Comparison of ENCODE assay signal across 10 mouse cellular contexts in genomic region chr17:26439001-26439400, GRCm38 (mm10). TPM values are rescaled to one million over a fixed set of nuclear protein-coding genes. Genes with fewer than 3 reads are reported as not detected.
A peak's percentile ranks its signal among the peaks of the same experiment; 100 is the strongest.
DNase-seq lines count a peak whose midpoint lies in the region; ATAC-seq and TF ChIP-seq lines count a peak whose summit lies in the region.
"Had no signal": no experiment of that assay in that cellular context is flagged by ENCODE, and none has a peak within 500 bp of the region (broad histone marks: within the 10 kb centered on the region; RNA-seq: fewer than 3 reads in every experiment).

No protein-coding gene starts in this region.

- DNase-seq in kidney, postnatal 4 days = peak; percentile 37 to 53
- DNase-seq in kidney, postnatal 36 days = no peak
- DNase-seq in forebrain, embryonic 11.5 days (ENCODE audit: low spot score) = peak; percentile 55
- no peak for DNase-seq in thymus, postnatal 14 days
- no peak for DNase-seq in gastrocnemius, adult 18-20 months (ENCODE audit: low spot score)
- DNase-seq: cerebellum, postnatal 36 days; layer of hippocampus, adult 9-11 months had no signal

- no peaks in the 10 kb centered on the region for H3K36me3 ChIP-seq in forebrain, embryonic 11.5 days (ENCODE audit: control insufficient read depth, insufficient read depth, low read length)
- H3K36me3 ChIP-seq in intestine, postnatal 0 days (ENCODE audit: control insufficient read depth, insufficient read depth) = peaks cover 62% of the 10 kb centered on the region
- peaks cover 4% of the 10 kb centered on the region; the same call in 1 of the 2 replicates for H3K36me3 ChIP-seq in neural tube, embryonic 12.5 days

- H3K4me1 ChIP-seq in forebrain, embryonic 11.5 days (replicated peaks; ENCODE audit: control insufficient read depth, insufficient read depth, low read length) = no peaks in the 10 kb centered on the region
- no peaks in the 10 kb centered on the region for H3K4me1 ChIP-seq in intestine, postnatal 0 days (replicated peaks; ENCODE audit: control insufficient read depth, insufficient read depth, low read length)
- H3K4me1 ChIP-seq in neural tube, embryonic 12.5 days = peaks cover 6% of the 10 kb centered on the region

- H3K4me2 ChIP-seq in forebrain, embryonic 11.5 days (ENCODE audit: low read depth, low read length, severe bottlenecking) = peak overlapping the region; percentile 50
- H3K4me2 ChIP-seq in intestine, postnatal 0 days (replicated peaks; ENCODE audit: low read depth) = peak overlapping the region; percentile 54
- peak overlapping the region; percentile 67 for H3K4me2 ChIP-seq in neural tube, embryonic 12.5 days (replicated peaks)

- peak overlapping the region; percentile 26 for H3K4me3 ChIP-seq in forebrain, embryonic 11.5 days (ENCODE audit: low read depth, low read length)
- H3K4me3 ChIP-seq in intestine, postnatal 0 days (ENCODE audit: low read depth, low read length) = peak overlapping the region; percentile 33
- H3K4me3 ChIP-seq in neural tube, embryonic 12.5 days = peak overlapping the region; percentile 36

- TF ChIP-seq CTCF in intestine, postnatal 0 days (IDR thresholded peaks at IDR 0.05; ENCODE audit: low read depth) = no peak

- H3K27ac ChIP-seq in forebrain, embryonic 11.5 days (ENCODE audit: low read depth, low read length) = no peak overlapping the region
- H3K27ac ChIP-seq in intestine, postnatal 0 days (ENCODE audit: low read depth, low read length) = no peak overlapping the region
- H3K27ac ChIP-seq in neural tube, embryonic 12.5 days = no peak overlapping the region

- WGBS in forebrain, embryonic 11.5 days = 7% methylated on average over 52 of the region's 52 CpGs
- WGBS in intestine, postnatal 0 days = 32% methylated on average over 51 of the region's 52 CpGs
- WGBS in neural tube, embryonic 12.5 days = 9% methylated on average over 52 of the region's 52 CpGs

- H3K9me3 ChIP-seq in forebrain, embryonic 11.5 days (ENCODE audit: control insufficient read depth, low read length) = no peaks in the 10 kb centered on the region
- H3K9me3 ChIP-seq in intestine, postnatal 0 days (ENCODE audit: control insufficient read depth) = no peaks in the 10 kb centered on the region
- no peaks in the 10 kb centered on the region for H3K9me3 ChIP-seq in neural tube, embryonic 12.5 days

- peaks cover 20% of the 10 kb centered on the region for H3K27me3 ChIP-seq in forebrain, embryonic 11.5 days (ENCODE audit: control insufficient read depth, insufficient read depth, low read length)
- peaks cover 6% of the 10 kb centered on the region for H3K27me3 ChIP-seq in intestine, postnatal 0 days (replicated peaks; ENCODE audit: control insufficient read depth, insufficient read depth, low read length)
- peaks cover 47% of the 10 kb centered on the region for H3K27me3 ChIP-seq in neural tube, embryonic 12.5 days (replicated peaks)

- no peak for ATAC-seq in forebrain, embryonic 11.5 days (replicated peaks; ENCODE audit: low FRiP score)
- no peak; the same call in 1 of the 2 replicates for ATAC-seq in intestine, postnatal 0 days
- ATAC-seq in neural tube, embryonic 12.5 days (ENCODE audit: low FRiP score, low read depth) = no peak
- ATAC-seq in megakaryocyte progenitor cell, adult 5-6 weeks (replicated peaks; ENCODE audit: poor library complexity) = no peak

- H3K9ac ChIP-seq in forebrain, embryonic 11.5 days (ENCODE audit: low read length) = peak overlapping the region; percentile 35; the same call in 1 of the 2 replicates
- no peak overlapping the region for H3K9ac ChIP-seq in intestine, postnatal 0 days (ENCODE audit: low read depth, low read length)
- H3K9ac ChIP-seq in neural tube, embryonic 12.5 days = peak overlapping the region; percentile 44; the same call in 1 of the 2 replicates

RNA-seq across cellular contexts. Expression of gene Neurl1b, which starts 24.4 kb away (rescaled TPM):
- polyA plus RNA-seq in forebrain, embryonic 11.5 days (2014; fragmentation: Nextera tagmentation; extraction: Ambion mirVana) = 0.35 and 0.45 TPM in 2 replicates
- 1.5 TPM in 2 replicates for polyA plus RNA-seq in intestine, postnatal 0 days (2015; fragmentation: Nextera tagmentation; extraction: Ambion mirVana)
- polyA plus RNA-seq in neural tube, embryonic 12.5 days (2016; fragmentation: Nextera tagmentation; extraction: Ambion mirVana) = 0.50 and 0.58 TPM in 2 replicates
- 1 to 10 TPM; 2.6 to 3.0 TPM for total RNA-seq in gastrocnemius, adult 18-20 months (2021)
- 1.6 and 2.2 TPM in 2 replicates for total RNA-seq in megakaryocyte progenitor cell, adult 5-6 weeks (2015)
- total RNA-seq in megakaryocyte progenitor cell, adult 5-6 weeks (2017) = 1.9 and 2.2 TPM in 2 replicates

Comparison
In these comparisons a context has a peak if more than half of its experiments do, and no peak if none do; other contexts are left out.
1. DNase-seq: peak in kidney, postnatal 4 days (2 of 2) and forebrain, embryonic 11.5 days (single experiment); none in kidney, postnatal 36 days (0 of 2), thymus, postnatal 14 days (single experiment) and gastrocnemius, adult 18-20 months (single experiment).
2. Peak in every context shown above with its lines, with median percentiles within 50 percentile points of each other: H3K4me2 ChIP-seq and H3K4me3 ChIP-seq.